Mouse (Mus musculus) liver, embryonic 16.5 days (tissue): ENCODE data around the gene Trim12c. TPM values are rescaled to one million over a fixed set of nuclear protein-coding genes. Genes with fewer than 3 reads are reported as not detected.

ENCODE experiments used
- polyA plus RNA-seq: library from polyadenylated mRNA; unstranded; fragments of >200 nt; fragmentation: Nextera tagmentation; extraction: Ambion mirVana; gene quantifications from 2 replicates; pipeline ENCODE4 v1.2.1, GENCODE M21; 2015

The Trim12c gene
- polyA plus RNA-seq, 1 experiment from 2014 or later = 1.0 TPM

Other genes starting within 250 kb of the Trim12c start
- not detected in 2 replicates for gene Olfr646, start 248.5 kb downstream of the Trim12c start, polyA plus RNA-seq
- not detected in 2 replicates for gene Ubqln5, start 223.5 kb downstream of the Trim12c start, polyA plus RNA-seq
- gene Olfr643, start 216.0 kb downstream of the Trim12c start, polyA plus RNA-seq = not detected in 2 replicates
- gene Ubqln3, start 210.1 kb downstream of the Trim12c start, polyA plus RNA-seq = not detected in 2 replicates
- gene Ubqlnl, start 202.8 kb downstream of the Trim12c start, polyA plus RNA-seq = not detected in 2 replicates
- gene Olfm5, start 188.5 kb downstream of the Trim12c start, polyA plus RNA-seq = not detected in 2 replicates
- 0.04 and 0.05 TPM in 2 replicates for gene Olfr648, start 170.0 kb downstream of the Trim12c start, polyA plus RNA-seq
- gene Olfr649, start 157.4 kb downstream of the Trim12c start, polyA plus RNA-seq = not detected in 2 replicates
- 0.22 and 0.37 TPM in 2 replicates for gene Trim6, start 134.6 kb downstream of the Trim12c start, polyA plus RNA-seq
- gene Trim34a, start 108.9 kb downstream of the Trim12c start, polyA plus RNA-seq = 1.3 and 1.4 TPM in 2 replicates
- gene Trim5, start 65.3 kb downstream of the Trim12c start, polyA plus RNA-seq = 0.33 and 0.43 TPM in 2 replicates
- 2.8 and 3.0 TPM in 2 replicates for gene Trim12a, start 37.9 kb downstream of the Trim12c start, polyA plus RNA-seq
- 0.13 TPM in 1 of 2 replicates, not detected in the other for gene Trim34b, start 23.9 kb downstream of the Trim12c start, polyA plus RNA-seq
- gene Trim30b, start 16.5 kb upstream of the Trim12c start, polyA plus RNA-seq = 0.23 and 0.31 TPM in 2 replicates
- 0.30 and 0.34 TPM in 2 replicates for gene Trim30c, start 47.5 kb upstream of the Trim12c start, polyA plus RNA-seq
- gene Trim30a, start 111.8 kb upstream of the Trim12c start, polyA plus RNA-seq = 2.3 and 2.6 TPM in 2 replicates
- 0.72 and 0.78 TPM in 2 replicates for gene Trim30d, start 154.5 kb upstream of the Trim12c start, polyA plus RNA-seq
- gene Olfr651, start 196.8 kb upstream of the Trim12c start, polyA plus RNA-seq = not detected in 2 replicates
- gene Olfr652, start 207.5 kb upstream of the Trim12c start, polyA plus RNA-seq = not detected in 2 replicates
- gene Olfr653, start 224.0 kb upstream of the Trim12c start, polyA plus RNA-seq = not detected in 2 replicates
- gene Olfr654, start 233.7 kb upstream of the Trim12c start, polyA plus RNA-seq = not detected in 2 replicates
- gene Olfr655, start 248.4 kb upstream of the Trim12c start, polyA plus RNA-seq = not detected in 2 replicates